Mouse (Mus musculus) thymus, postnatal 4 days (tissue): ENCODE results near the gene Rint1.
"Not testable (repeated sequence)": the region's sequence is repeated elsewhere in the genome, so short reads cannot be mapped to it uniquely, and the experiment has no call there.

Experiments used
- DNase-seq: peaks from one replicate; pipeline ENCODE4 v3.0.0; 2021

Rint1 gene

GRCm38 (mm10) chr5:23830897-23831752, 43.6 kb downstream of the Rint1 start:
- peak; percentile 34 for DNase-seq

GRCm38 (mm10) chr5:23835691-23836090, 48.2 kb downstream of the Rint1 start:
- DNase-seq = not testable (repeated sequence)

- no peak for DNase-seq
Observed at GRCm38 (mm10) chr5:23838158-23838557, 50.6 kb downstream of the Rint1 start.

- peak; percentile 97 for DNase-seq
Observed at GRCm38 (mm10) chr5:23843674-23844530, 56.4 kb downstream of the Rint1 start, which contains the start of gene Tomm7. Gene Tomm7 (minus strand): TSS chr5:23844161.

GRCm38 (mm10) chr5:23844531-23844841, 57.0 kb downstream of the Rint1 start:
- no peak for DNase-seq

- DNase-seq = no peak
Observed at GRCm38 (mm10) chr5:23845141-23845540, 57.6 kb downstream of the Rint1 start.

- DNase-seq = peak; percentile 98
Observed at GRCm38 (mm10) chr5:23850345-23851159, 63.0 kb downstream of the Rint1 start.

- DNase-seq = not testable (repeated sequence)
Observed at GRCm38 (mm10) chr5:23851160-23851555, 63.6 kb downstream of the Rint1 start.

GRCm38 (mm10) chr5:23852916-23853315, 65.4 kb downstream of the Rint1 start:
- peak; percentile 49 for DNase-seq

- no peak for DNase-seq
Observed at GRCm38 (mm10) chr5:23855484-23855883, 68.0 kb downstream of the Rint1 start.

GRCm38 (mm10) chr5:23856164-23856563, 68.7 kb downstream of the Rint1 start:
- DNase-seq = no peak

GRCm38 (mm10) chr5:23857189-23857588, 69.7 kb downstream of the Rint1 start:
- DNase-seq = no peak

GRCm38 (mm10) chr5:23858001-23858400, 70.5 kb downstream of the Rint1 start:
- DNase-seq = no peak

- no peak for DNase-seq
Observed at GRCm38 (mm10) chr5:23858643-23859042, 71.1 kb downstream of the Rint1 start.

GRCm38 (mm10) chr5:23859087-23859718, 71.7 kb downstream of the Rint1 start:
- DNase-seq = no peak

- no peak for DNase-seq
Observed at GRCm38 (mm10) chr5:23859896-23860295, 72.4 kb downstream of the Rint1 start.

GRCm38 (mm10) chr5:23861721-23862120, 74.2 kb downstream of the Rint1 start:
- DNase-seq = no peak

GRCm38 (mm10) chr5:23862291-23862690, 74.8 kb downstream of the Rint1 start:
- no peak for DNase-seq

GRCm38 (mm10) chr5:23863166-23864053, 75.9 kb downstream of the Rint1 start:
- DNase-seq = no peak

- no peak for DNase-seq
Observed at GRCm38 (mm10) chr5:23864054-23864965, 76.8 kb downstream of the Rint1 start.
